Mouse (Mus musculus): ENCODE measurements at regions not wholly inside any gene's neighbourhood (a gene's known extent, or its start where the extent isn't known, plus 50 kb on each side); places are given as distances from the start of the nearest gene placed in this dataset.

- 46% methylated on average over 14 of the region's 14 CpGs for WGBS
- H3K9ac ChIP-seq (replicated peaks) = no peak overlapping the region
These were observed 315.1 kb downstream of the Cdh26 start for GRCm38 (mm10) chr2:178745296-178746015.

GRCm38 (mm10) chr2:178751247-178751646 lies 320.9 kb downstream of the Cdh26 start:
- H3K27ac ChIP-seq = no peak overlapping the region
- no peak overlapping the region for H3K4me3 ChIP-seq (replicated peaks)
- ATAC-seq (ENCODE audit: insufficient number of reproducible peaks, insufficient read depth, low FRiP score, low TSS enrichment, low read depth) = no peak
- H3K9me3 ChIP-seq = no peaks in the 10 kb centered on the region
- H3K36me3 ChIP-seq = no peaks in the 10 kb centered on the region
- H3K27me3 ChIP-seq = no peaks in the 10 kb centered on the region
- WGBS = 73% methylated on average over 1 of the region's 1 CpGs
- no peak overlapping the region for H3K4me2 ChIP-seq
- H3K4me1 ChIP-seq (replicated peaks) = peaks cover 14% of the 10 kb centered on the region
- H3K9ac ChIP-seq (replicated peaks) = no peak overlapping the region

More at GRCm38 (mm10) chr2:178745296-178746015, 315.1 kb downstream of the Cdh26 start:
- H3K4me3 ChIP-seq (replicated peaks) = no peak overlapping the region
- H3K27me3 ChIP-seq = no peaks in the 10 kb centered on the region
- no peaks in the 10 kb centered on the region for H3K4me1 ChIP-seq (replicated peaks)
- no peaks in the 10 kb centered on the region for H3K9me3 ChIP-seq
- ATAC-seq (ENCODE audit: insufficient number of reproducible peaks, insufficient read depth, low FRiP score, low TSS enrichment, low read depth) = no peak
- H3K36me3 ChIP-seq = no peaks in the 10 kb centered on the region
- no peak overlapping the region for H3K4me2 ChIP-seq
- H3K27ac ChIP-seq = no peak overlapping the region

- Histone ChIP-seq H3K27ac (no peak overlapping the region), H3K27me3 (no peaks in the 10 kb centered on the region), H3K4me1 (replicated peaks) (peaks cover 14% of the 10 kb centered on the region), H3K9me3 (no peaks in the 10 kb centered on the region), H3K9ac (replicated peaks) (no peak overlapping the region), H3K36me3 (no peaks in the 10 kb centered on the region), H3K4me2 (no peak overlapping the region), H3K4me3 (replicated peaks) (no peak overlapping the region)
- ATAC-seq (ENCODE audit: insufficient number of reproducible peaks, insufficient read depth, low FRiP score, low TSS enrichment, low read depth) = no peak
- WGBS = 2% methylated on average over 2 of the region's 2 CpGs
These were observed 328.0 kb downstream of the Cdh26 start for GRCm38 (mm10) chr2:178758366-178758765.

GRCm38 (mm10) chr2:178768526-178768925 lies 338.2 kb downstream of the Cdh26 start:
- WGBS = 72% methylated on average over 4 of the region's 4 CpGs

GRCm38 (mm10) chr2:178769001-178769400 lies 338.7 kb downstream of the Cdh26 start:
- no peaks in the 10 kb centered on the region for H3K36me3 ChIP-seq
- H3K4me1 ChIP-seq (replicated peaks) = no peaks in the 10 kb centered on the region
- no peak for ATAC-seq (ENCODE audit: insufficient number of reproducible peaks, insufficient read depth, low FRiP score, low TSS enrichment, low read depth)
- H3K4me2 ChIP-seq = no peak overlapping the region
- H3K27ac ChIP-seq = no peak overlapping the region
- no peaks in the 10 kb centered on the region for H3K9me3 ChIP-seq
- H3K27me3 ChIP-seq = no peaks in the 10 kb centered on the region
- H3K4me3 ChIP-seq (replicated peaks) = no peak overlapping the region
- 90% methylated on average over 4 of the region's 4 CpGs for WGBS
- H3K9ac ChIP-seq (replicated peaks) = no peak overlapping the region

More at GRCm38 (mm10) chr2:178768526-178768925, 338.2 kb downstream of the Cdh26 start:
- Histone ChIP-seq H3K27me3 (no peaks in the 10 kb centered on the region), H3K4me2 (no peak overlapping the region), H3K36me3 (no peaks in the 10 kb centered on the region), H3K4me1 (replicated peaks) (no peaks in the 10 kb centered on the region), H3K27ac (no peak overlapping the region), H3K9ac (replicated peaks) (no peak overlapping the region), H3K4me3 (replicated peaks) (no peak overlapping the region), H3K9me3 (no peaks in the 10 kb centered on the region)
- ATAC-seq (ENCODE audit: insufficient number of reproducible peaks, insufficient read depth, low FRiP score, low TSS enrichment, low read depth) = no peak

GRCm38 (mm10) chr2:178771435-178771834 lies 341.1 kb downstream of the Cdh26 start:
- ATAC-seq (ENCODE audit: insufficient number of reproducible peaks, insufficient read depth, low FRiP score, low TSS enrichment, low read depth) = no peak
- no peak overlapping the region for H3K4me3 ChIP-seq (replicated peaks)
- H3K4me2 ChIP-seq = no peak overlapping the region
- no peaks in the 10 kb centered on the region for H3K4me1 ChIP-seq (replicated peaks)
- H3K27ac ChIP-seq = no peak overlapping the region
- H3K9ac ChIP-seq (replicated peaks) = no peak overlapping the region
- WGBS = 48% methylated on average over 1 of the region's 1 CpGs
- no peaks in the 10 kb centered on the region for H3K9me3 ChIP-seq
- H3K27me3 ChIP-seq = no peaks in the 10 kb centered on the region
- no peaks in the 10 kb centered on the region for H3K36me3 ChIP-seq

GRCm38 (mm10) chr2:178771881-178772280 lies 341.6 kb downstream of the Cdh26 start:
- no peaks in the 10 kb centered on the region for H3K27me3 ChIP-seq
- no peaks in the 10 kb centered on the region for H3K4me1 ChIP-seq (replicated peaks)
- H3K4me3 ChIP-seq (replicated peaks) = no peak overlapping the region
- no peak overlapping the region for H3K4me2 ChIP-seq
- H3K9me3 ChIP-seq = no peaks in the 10 kb centered on the region
- no peak overlapping the region for H3K9ac ChIP-seq (replicated peaks)
- H3K27ac ChIP-seq = no peak overlapping the region
- 87% methylated on average over 3 of the region's 3 CpGs for WGBS
- no peaks in the 10 kb centered on the region for H3K36me3 ChIP-seq
- ATAC-seq (ENCODE audit: insufficient number of reproducible peaks, insufficient read depth, low FRiP score, low TSS enrichment, low read depth) = no peak

GRCm38 (mm10) chr2:178784822-178785589 lies 354.7 kb downstream of the Cdh26 start:
- Histone ChIP-seq H3K4me2 (no peak overlapping the region), H3K4me1 (replicated peaks) (peaks cover 11% of the 10 kb centered on the region; the same call in 1 of the 2 replicates), H3K27me3 (no peaks in the 10 kb centered on the region), H3K9ac (replicated peaks) (no peak overlapping the region), H3K9me3 (no peaks in the 10 kb centered on the region; the same call in 1 of the 2 replicates), H3K36me3 (no peaks in the 10 kb centered on the region), H3K27ac (no peak overlapping the region), H3K4me3 (replicated peaks) (no peak overlapping the region)
- 73% methylated on average over 25 of the region's 25 CpGs for WGBS
- ATAC-seq (ENCODE audit: insufficient number of reproducible peaks, insufficient read depth, low FRiP score, low TSS enrichment, low read depth) = no peak

- Histone ChIP-seq H3K9me3 (no peaks in the 10 kb centered on the region; the same call in 1 of the 2 replicates), H3K4me1 (replicated peaks) (peaks cover 11% of the 10 kb centered on the region; the same call in 1 of the 2 replicates), H3K9ac (replicated peaks) (no peak overlapping the region), H3K27ac (no peak overlapping the region), H3K4me2 (no peak overlapping the region), H3K4me3 (replicated peaks) (no peak overlapping the region), H3K36me3 (no peaks in the 10 kb centered on the region), H3K27me3 (no peaks in the 10 kb centered on the region)
- no peak for ATAC-seq (ENCODE audit: insufficient number of reproducible peaks, insufficient read depth, low FRiP score, low TSS enrichment, low read depth)
- 48% methylated on average over 6 of the region's 6 CpGs for WGBS
These were observed 355.5 kb downstream of the Cdh26 start for GRCm38 (mm10) chr2:178785843-178786242.

- Histone ChIP-seq H3K4me2 (no peak overlapping the region), H3K9me3 (0 out of 2 replicates have a peak, but pooled peaks cover 4% of the 10 kb centered on the region), H3K9ac (replicated peaks) (no peak overlapping the region), H3K36me3 (no peaks in the 10 kb centered on the region), H3K27ac (no peak overlapping the region), H3K4me1 (replicated peaks) (no peaks in the 10 kb centered on the region), H3K4me3 (replicated peaks) (no peak overlapping the region), H3K27me3 (no peaks in the 10 kb centered on the region)
- no peak for ATAC-seq (ENCODE audit: insufficient number of reproducible peaks, insufficient read depth, low FRiP score, low TSS enrichment, low read depth)
- WGBS = 42% methylated on average over 3 of the region's 3 CpGs
These were observed 365.5 kb downstream of the Cdh26 start for GRCm38 (mm10) chr2:178795841-178796240.

GRCm38 (mm10) chr2:178801464-178801863 lies 371.1 kb downstream of the Cdh26 start:
- Histone ChIP-seq H3K27ac (no peak overlapping the region), H3K27me3 (peaks cover 6% of the 10 kb centered on the region; the same call in 1 of the 2 replicates), H3K9me3 (0 out of 2 replicates have a peak, but pooled peaks cover 4% of the 10 kb centered on the region), H3K4me1 (replicated peaks) (no peaks in the 10 kb centered on the region), H3K36me3 (no peaks in the 10 kb centered on the region), H3K9ac (replicated peaks) (no peak overlapping the region), H3K4me2 (no peak overlapping the region), H3K4me3 (replicated peaks) (no peak overlapping the region)
- WGBS = 42% methylated on average over 12 of the region's 12 CpGs
- ATAC-seq (ENCODE audit: insufficient number of reproducible peaks, insufficient read depth, low FRiP score, low TSS enrichment, low read depth) = no peak

All from limb, embryonic 12.5 days (tissue).